Mouse (Mus musculus): Measurements from ENCODE around the gene Kif27.
"Not testable (repeated sequence)": the region's sequence is repeated elsewhere in the genome, so short reads cannot be mapped to it uniquely, and the experiment has no call there.

Kif27 gene

GRCm38 (mm10) chr13:58358629-58359303 is at the start of gene Kif27:
Kif27 (minus strand) TSS chr13:58359122.
- peak; percentile 92 for DNase-seq (ENCODE audit: extremely low spot score)

- DNase-seq (ENCODE audit: extremely low spot score): not testable (repeated sequence)
These were observed 44.3 kb upstream of the Kif27 start, which contains the start of gene Hnrnpk for GRCm38 (mm10) chr13:58403243-58403642. Hnrnpk (minus strand) TSS chr13:58403343.

GRCm38 (mm10) chr13:58402744-58403110 is 43.8 kb upstream of the Kif27 start:
- no peak for DNase-seq (ENCODE audit: extremely low spot score)

- DNase-seq (ENCODE audit: extremely low spot score): peak; percentile 98
These were observed 43.3 kb upstream of the Kif27 start, which contains the start of gene Rmi1 for GRCm38 (mm10) chr13:58402003-58402743. Rmi1 (plus strand) TSS chr13:58402248.

- peak; percentile 81 for DNase-seq (ENCODE audit: extremely low spot score)
These were observed 42.4 kb upstream of the Kif27 start for GRCm38 (mm10) chr13:58401135-58402002.

GRCm38 (mm10) chr13:58400576-58400975 is 41.7 kb upstream of the Kif27 start:
- peak; percentile 49 for DNase-seq (ENCODE audit: extremely low spot score)

- no peak for DNase-seq (ENCODE audit: extremely low spot score)
These were observed 38.7 kb upstream of the Kif27 start for GRCm38 (mm10) chr13:58397651-58398050.

- not testable (repeated sequence) for DNase-seq (ENCODE audit: extremely low spot score)
These were observed 35.5 kb upstream of the Kif27 start for GRCm38 (mm10) chr13:58394392-58394791.

GRCm38 (mm10) chr13:58389324-58389951 is 30.5 kb upstream of the Kif27 start:
- DNase-seq (ENCODE audit: extremely low spot score): no peak

GRCm38 (mm10) chr13:58388379-58388778 is 29.5 kb upstream of the Kif27 start:
- DNase-seq (ENCODE audit: extremely low spot score): no peak

GRCm38 (mm10) chr13:58387948-58388347 is 29.0 kb upstream of the Kif27 start:
- DNase-seq (ENCODE audit: extremely low spot score): peak; percentile 75

- no peak for DNase-seq (ENCODE audit: extremely low spot score)
These were observed 26.6 kb upstream of the Kif27 start for GRCm38 (mm10) chr13:58385547-58385920.

- DNase-seq (ENCODE audit: extremely low spot score): peak; percentile 72
These were observed 26.0 kb upstream of the Kif27 start, which contains the start of gene 2210016F16Rik for GRCm38 (mm10) chr13:58384779-58385546. 2210016F16Rik (minus strand) TSS chr13:58385225.

- no peak for DNase-seq (ENCODE audit: extremely low spot score)
These were observed 25.4 kb upstream of the Kif27 start for GRCm38 (mm10) chr13:58384371-58384770.

- DNase-seq (ENCODE audit: extremely low spot score): no peak
These were observed 14.2 kb upstream of the Kif27 start for GRCm38 (mm10) chr13:58373153-58373470.

GRCm38 (mm10) chr13:58372278-58373152 is 13.6 kb upstream of the Kif27 start:
- DNase-seq (ENCODE audit: extremely low spot score): no peak

- DNase-seq (ENCODE audit: extremely low spot score): no peak
These were observed 9.9 kb upstream of the Kif27 start for GRCm38 (mm10) chr13:58368835-58369234.

GRCm38 (mm10) chr13:58367641-58368040 is 8.7 kb upstream of the Kif27 start:
- DNase-seq (ENCODE audit: extremely low spot score): no peak

- no peak for DNase-seq (ENCODE audit: extremely low spot score)
These were observed 7.5 kb upstream of the Kif27 start for GRCm38 (mm10) chr13:58366373-58366772.

GRCm38 (mm10) chr13:58365179-58365578 is 6.3 kb upstream of the Kif27 start:
- not testable (repeated sequence) for DNase-seq (ENCODE audit: extremely low spot score)

Data from embryo, embryonic 9.5 days (tissue).